Mouse (Mus musculus) bone marrow, adult 2 months (tissue): ENCODE results near the gene Acp7. TPM values are rescaled to one million over a fixed set of nuclear protein-coding genes. Genes with fewer than 3 reads are reported as not detected.
A peak's percentile ranks its signal among the peaks of the same experiment; 100 is the strongest.

Source experiments
- H3K27ac ChIP-seq: fragments of 200-500 bp; 2 replicates; pipeline ENCODE4 v1.5.1; 2012; ENCODE audit warnings: low read depth, mild to moderate bottlenecking, control low read depth, inconsistent platforms, low read length; ENCODE audit not compliant: control insufficient read depth, poor library complexity, insufficient read depth
- H3K4me1 ChIP-seq: fragments of 200-500 bp; 2 replicates; pipeline ENCODE4 v1.6.1; 2011; ENCODE audit warnings: low read length; ENCODE audit not compliant: control insufficient read depth, insufficient read depth
- H3K4me3 ChIP-seq: fragments of 200-500 bp; replicated peaks from 2 replicates; pipeline ENCODE3; 2011; ENCODE audit warnings: mild to moderate bottlenecking, low read depth, low read length, control low read depth; ENCODE audit not compliant: control insufficient read depth
- CTCF ChIP-seq: fragments of 200-500 bp; IDR thresholded peaks from 2 replicates; pipeline ENCODE4 v1.5.1; 2011; ENCODE audit warnings: low read length, control low read depth; ENCODE audit not compliant: control insufficient read depth, insufficient read depth
- POLR2A ChIP-seq: fragments of 200-500 bp; IDR thresholded peaks from 2 replicates; pipeline ENCODE4 v1.6.1; 2011; ENCODE audit warnings: low read depth, mild to moderate bottlenecking, control low read depth, low read length, borderline replicate concordance; ENCODE audit not compliant: control insufficient read depth
- WGBS: fragments of 180-500 bp; shearing (Covaris S2); methylation state at CpG from one replicate; pipeline ENCODE4 v1.1.7; 2018; 5-methylcytosine and 5-hydroxymethylcytosine counted together
- polyA plus RNA-seq: library from polyadenylated mRNA; stranded (reverse); fragments of >200 nt; gene quantifications from 2 replicates; pipeline ENCODE4 v1.2.4, GENCODE M21; 2011; ENCODE audit warnings: low replicate concordance; ENCODE audit not compliant: missing spikeins, insufficient read depth, insufficient read length

Gene Acp7
- polyA plus RNA-seq, 1 experiment: not detected

DNA sequence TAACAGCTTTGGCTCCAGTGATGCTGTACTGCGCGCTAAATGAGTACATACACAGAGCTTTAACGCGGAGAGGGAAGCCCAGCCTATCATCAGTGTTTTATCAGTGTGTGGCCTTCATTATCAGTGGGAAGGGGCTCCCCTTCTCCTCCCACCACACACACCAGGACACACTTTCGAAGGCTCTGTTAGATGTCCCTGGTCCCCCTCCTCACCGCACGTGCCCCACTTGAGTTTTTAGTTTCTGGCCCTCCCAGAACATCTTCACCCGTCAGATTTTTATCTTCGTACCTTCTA is 33.9 kb downstream of the Acp7 start:
- Histone ChIP-seq H3K4me1 (peaks cover 7% of the 10 kb centered on the region; the same call in 1 of the 2 replicates), H3K4me3 (peak overlapping the region; percentile 69), H3K27ac (no peak overlapping the region)
- WGBS: 36% methylated on average over 9 of the region's 9 CpGs
- no peak for TF ChIP-seq POLR2A
- no peak for TF ChIP-seq CTCF

DNA sequence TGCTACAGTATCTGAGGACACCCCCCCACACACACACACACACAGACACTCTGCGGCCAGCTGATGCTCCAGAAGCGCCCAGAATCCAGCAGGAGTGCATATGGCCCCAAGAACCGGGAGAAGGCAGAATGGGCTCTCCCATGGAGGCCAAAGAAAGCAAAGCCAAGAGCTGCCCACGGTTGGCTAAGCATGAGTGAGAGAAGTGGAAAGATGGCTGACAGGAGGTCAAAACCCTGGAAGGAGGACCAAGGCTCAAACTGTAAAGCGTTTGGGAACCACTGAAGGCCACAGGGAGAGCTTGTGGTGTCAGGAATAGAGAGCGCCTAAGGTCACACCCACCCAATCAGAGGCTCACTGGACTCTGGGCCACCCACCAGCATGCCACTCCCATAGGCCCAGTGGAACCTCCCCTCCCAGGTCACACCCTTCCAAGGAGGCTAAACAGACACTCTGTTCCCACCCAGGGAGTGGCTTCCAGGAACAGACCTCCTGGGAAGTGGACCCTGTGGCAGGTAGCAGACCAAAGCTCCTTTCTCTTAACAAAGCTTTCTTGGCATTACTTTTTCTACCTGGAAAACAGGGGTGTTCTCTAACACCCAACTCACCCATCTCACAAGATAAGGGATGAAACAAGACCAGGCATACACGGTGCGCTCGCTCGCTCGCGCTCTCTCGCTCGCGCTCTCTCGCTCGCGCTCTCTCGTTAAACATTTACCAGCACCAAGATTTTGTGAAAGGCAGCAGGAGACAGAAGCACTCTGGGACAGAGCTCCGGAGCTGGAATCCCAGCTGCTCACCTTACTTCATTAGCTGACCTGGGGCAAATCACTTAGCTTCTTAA is 34.5 kb downstream of the Acp7 start:
- Histone ChIP-seq H3K4me1 (peaks cover 7% of the 10 kb centered on the region; the same call in 1 of the 2 replicates), H3K4me3 (peak overlapping the region; percentile 69)

DNA sequence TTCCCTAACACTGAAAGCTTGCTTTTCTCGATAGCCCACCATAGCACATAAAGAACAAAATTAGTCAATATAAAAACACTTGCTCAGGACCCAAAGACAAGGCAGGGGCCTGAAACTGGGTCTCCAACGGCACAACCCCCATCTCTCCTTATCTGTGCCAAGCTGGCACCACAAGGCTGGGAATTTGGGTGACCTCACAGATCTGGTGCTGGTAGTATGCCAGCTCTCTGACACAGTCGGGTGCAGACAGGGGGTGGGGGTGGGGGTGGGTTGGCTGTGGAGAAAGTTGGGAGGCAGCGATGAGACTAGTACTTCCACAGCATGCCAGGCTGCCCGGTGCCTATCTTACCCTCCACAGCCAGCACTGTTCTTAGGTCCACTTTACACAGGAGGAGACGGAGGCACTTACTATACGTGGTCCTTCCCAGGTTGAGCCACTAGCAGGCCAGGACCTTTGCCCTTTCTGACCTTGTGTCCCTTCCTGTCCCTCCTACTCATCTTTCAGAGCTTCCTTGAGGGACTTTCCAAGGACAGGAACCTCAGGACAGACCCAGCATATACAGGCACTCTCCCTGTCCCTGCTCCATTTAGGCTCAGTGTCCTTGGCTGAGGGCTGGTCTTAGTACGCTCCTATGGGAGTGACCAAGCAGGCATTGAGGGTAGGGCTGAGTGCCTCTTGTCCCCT is 35.2 kb downstream of the Acp7 start:
- Histone ChIP-seq H3K4me3 (no peak overlapping the region), H3K4me1 (peaks cover 7% of the 10 kb centered on the region; the same call in 1 of the 2 replicates), H3K27ac (no peak overlapping the region)
- no peak for TF ChIP-seq CTCF
- WGBS: 75% methylated on average over 8 of the region's 8 CpGs

More for the DNA sequence above, 34.5 kb downstream of the Acp7 start:
- 84% methylated on average over 20 of the region's 20 CpGs for WGBS
- H3K27ac ChIP-seq: no peak overlapping the region
- TF ChIP-seq POLR2A: no peak
- no peak for TF ChIP-seq CTCF

DNA sequence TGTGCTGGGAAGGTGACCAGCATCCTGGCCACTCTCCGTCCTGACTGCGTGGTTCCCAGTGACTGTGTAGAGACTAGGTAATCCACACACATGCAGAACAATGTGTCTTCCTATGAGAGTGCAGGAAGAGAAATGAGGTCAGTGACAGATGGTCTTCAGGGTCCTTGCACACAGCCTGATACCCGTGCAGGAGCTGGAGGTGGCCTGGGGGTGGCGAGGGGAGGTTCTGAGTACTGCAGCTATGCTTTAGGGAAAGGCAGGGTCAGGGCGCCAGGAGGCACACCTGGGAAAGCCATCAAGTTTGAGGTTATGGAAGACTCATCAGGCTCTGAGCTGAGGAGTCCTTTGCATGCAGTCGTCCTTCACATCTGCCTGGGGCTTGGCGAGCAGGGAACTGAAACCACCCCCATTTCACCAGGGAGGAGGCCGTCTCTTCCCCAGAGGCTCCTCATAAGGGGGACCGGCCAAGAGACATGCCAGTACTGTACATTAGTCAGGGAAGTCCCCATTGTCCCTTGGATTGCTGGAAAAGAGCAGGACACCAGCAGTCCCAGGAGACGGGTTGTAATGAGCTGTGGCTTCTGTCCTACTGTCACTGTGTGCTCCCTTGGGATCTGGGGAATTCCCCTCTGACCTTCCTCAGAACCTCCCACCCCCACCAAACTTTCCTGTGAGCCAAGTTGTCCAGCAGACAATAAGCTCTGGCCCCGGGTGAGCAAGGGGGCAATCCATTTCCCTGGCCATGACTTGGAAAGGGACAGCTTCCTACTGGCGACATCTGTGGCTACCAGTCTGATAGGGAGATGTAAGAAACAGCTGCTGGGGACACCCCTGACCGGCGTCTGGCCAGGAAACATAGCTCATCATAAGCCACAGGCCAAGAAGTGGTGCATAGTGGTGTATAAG is 37.7 kb downstream of the Acp7 start:
- 56% methylated on average over 14 of the region's 14 CpGs for WGBS
- no peak for TF ChIP-seq CTCF
- no peak for TF ChIP-seq POLR2A
- peak overlapping the region; percentile 18 for H3K27ac ChIP-seq
- no peak overlapping the region for H3K4me3 ChIP-seq
- peaks cover 7% of the 10 kb centered on the region; the same call in 1 of the 2 replicates for H3K4me1 ChIP-seq

- Histone ChIP-seq H3K4me1 (peaks cover 7% of the 10 kb centered on the region; the same call in 1 of the 2 replicates), H3K27ac (no peak overlapping the region), H3K4me3 (no peak overlapping the region)
- 74% methylated on average over 1 of the region's 1 CpGs for WGBS
- TF ChIP-seq CTCF: no peak
- no peak for TF ChIP-seq POLR2A
Measured at GRCm38 (mm10) chr7:28591862-28592261, 39.3 kb downstream of the Acp7 start.

DNA sequence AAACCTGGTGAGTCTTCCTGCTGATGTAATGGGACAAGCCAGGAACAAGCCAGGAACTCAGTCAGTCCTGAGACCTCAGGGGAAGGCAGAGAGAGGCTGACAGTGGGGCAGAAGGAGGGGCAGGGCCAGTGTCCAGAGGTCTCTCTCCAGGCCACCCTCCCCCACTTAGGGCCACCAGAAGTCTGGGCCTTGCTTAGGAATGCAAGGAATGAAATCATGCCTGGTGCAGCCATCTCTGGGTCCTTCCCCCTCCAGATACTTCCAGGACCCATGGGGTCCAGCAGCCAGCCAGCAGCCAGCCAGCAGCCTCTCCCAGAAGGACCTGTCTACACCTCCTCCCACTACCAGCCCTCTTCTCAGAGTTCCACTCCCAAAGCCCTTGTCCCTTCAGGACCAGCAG is 43.5 kb downstream of the Acp7 start:
- TF ChIP-seq POLR2A (no peak), CTCF (no peak)
- peaks cover 4% of the 10 kb centered on the region; the same call in 1 of the 2 replicates for H3K4me1 ChIP-seq
- H3K27ac ChIP-seq: no peak overlapping the region
- no peak overlapping the region for H3K4me3 ChIP-seq

DNA sequence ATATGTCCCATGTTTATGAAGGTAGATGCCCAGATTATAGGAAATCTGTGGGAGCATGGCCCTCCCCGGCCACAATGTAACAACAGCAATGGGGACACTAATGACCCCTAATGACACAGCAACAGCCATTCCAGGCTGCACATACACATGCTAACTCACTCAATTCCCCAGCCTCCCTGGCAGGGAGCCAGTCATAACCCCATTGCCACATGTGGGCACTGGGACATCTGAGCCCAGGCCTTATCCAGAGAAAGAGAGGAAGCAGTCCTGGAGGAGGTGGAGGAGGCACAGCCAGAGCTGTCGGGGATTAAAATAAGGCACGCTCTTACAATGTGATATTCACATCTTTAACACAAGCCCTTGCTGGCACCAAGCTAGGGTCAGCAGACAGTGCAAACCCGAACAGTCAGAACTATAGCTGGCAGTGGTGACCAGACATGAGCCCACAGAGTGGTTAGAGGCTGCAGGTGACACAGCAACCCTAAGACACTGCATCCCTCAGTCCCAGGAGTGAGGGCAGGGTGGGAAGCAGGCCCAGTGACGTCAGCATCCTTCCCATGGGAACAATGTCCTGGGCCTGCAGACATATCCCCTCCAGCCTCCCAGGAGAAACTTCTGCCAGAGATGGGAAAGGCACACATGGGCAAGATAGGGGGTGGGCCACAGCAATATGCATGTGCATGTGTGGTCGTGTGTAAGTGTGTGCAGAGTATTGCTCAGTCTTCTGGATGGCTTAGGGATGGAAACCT is 44.3 kb downstream of the Acp7 start:
- Histone ChIP-seq H3K27ac (no peak overlapping the region), H3K4me3 (no peak overlapping the region), H3K4me1 (peaks cover 3% of the 10 kb centered on the region; the same call in 1 of the 2 replicates)
- WGBS: 69% methylated on average over 6 of the region's 6 CpGs
- TF ChIP-seq POLR2A: no peak
- TF ChIP-seq CTCF: no peak
